Mouse (Mus musculus): ENCODE data around the gene Wdr70. TPM values are rescaled to one million over a fixed set of nuclear protein-coding genes. Genes with fewer than 3 reads are reported as not detected.

Gene Wdr70
- polyA plus RNA-seq, 1 experiment, result 4.9 TPM

GRCm38 (mm10) chr15:7925382-7925781, 173.6 kb downstream of the Wdr70 start:
- Histone ChIP-seq H3K4me1 (ENCODE audit: control insufficient read depth) (no peaks in the 10 kb centered on the region), H3K27me3 (ENCODE audit: control insufficient read depth) (no peaks in the 10 kb centered on the region), H3K36me3 (ENCODE audit: control insufficient read depth) (no peaks in the 10 kb centered on the region; the same call in none of the 2 replicates), H3K4me3 (replicated peaks) (no peak overlapping the region), H3K9me3 (ENCODE audit: control insufficient read depth, low read length) (no peaks in the 10 kb centered on the region)
- TF ChIP-seq GATA1 (IDR thresholded peaks at IDR 0.05; ENCODE audit: low read length) (no peak), TAL1 (IDR thresholded peaks at IDR 0.05; ENCODE audit: low read length) (no peak)

- Histone ChIP-seq H3K4me1 (ENCODE audit: control insufficient read depth) (no peaks in the 10 kb centered on the region), H3K4me3 (replicated peaks) (no peak overlapping the region), H3K36me3 (ENCODE audit: control insufficient read depth) (peaks cover 3% of the 10 kb centered on the region), H3K27me3 (ENCODE audit: control insufficient read depth) (no peaks in the 10 kb centered on the region), H3K9me3 (ENCODE audit: control insufficient read depth, low read length) (peaks cover under 1% of the 10 kb centered on the region)
- no peak for TF ChIP-seq TAL1 (IDR thresholded peaks at IDR 0.05; ENCODE audit: low read length)
- no peak for TF ChIP-seq GATA1 (IDR thresholded peaks at IDR 0.05; ENCODE audit: low read length)
These were observed 175.7 kb downstream of the Wdr70 start for GRCm38 (mm10) chr15:7923281-7923680.

- H3K4me1 ChIP-seq (ENCODE audit: control insufficient read depth), result no peaks in the 10 kb centered on the region
- no peaks in the 10 kb centered on the region for H3K27me3 ChIP-seq (ENCODE audit: control insufficient read depth)
- no peak for TF ChIP-seq GATA1 (IDR thresholded peaks at IDR 0.05; ENCODE audit: low read length)
- TF ChIP-seq TAL1 (IDR thresholded peaks at IDR 0.05; ENCODE audit: low read length), result no peak
- no peak overlapping the region for H3K4me3 ChIP-seq (replicated peaks)
- peaks cover 2% of the 10 kb centered on the region for H3K9me3 ChIP-seq (ENCODE audit: control insufficient read depth, low read length)
- H3K36me3 ChIP-seq (ENCODE audit: control insufficient read depth), result peaks cover 5% of the 10 kb centered on the region
These were observed 176.5 kb downstream of the Wdr70 start for GRCm38 (mm10) chr15:7922291-7923037.

- H3K4me1 ChIP-seq (ENCODE audit: control insufficient read depth), result no peaks in the 10 kb centered on the region
- TF ChIP-seq GATA1 (IDR thresholded peaks at IDR 0.05; ENCODE audit: low read length), result no peak
- TF ChIP-seq TAL1 (IDR thresholded peaks at IDR 0.05; ENCODE audit: low read length), result no peak
- no peaks in the 10 kb centered on the region for H3K27me3 ChIP-seq (ENCODE audit: control insufficient read depth)
- peaks cover 2% of the 10 kb centered on the region for H3K9me3 ChIP-seq (ENCODE audit: control insufficient read depth, low read length)
- H3K4me3 ChIP-seq (replicated peaks), result no peak overlapping the region
- H3K36me3 ChIP-seq (ENCODE audit: control insufficient read depth), result peaks cover 5% of the 10 kb centered on the region
These were observed 177.9 kb downstream of the Wdr70 start for GRCm38 (mm10) chr15:7921124-7921523.

GRCm38 (mm10) chr15:7906491-7907035, 192.4 kb downstream of the Wdr70 start:
- H3K4me3 ChIP-seq (replicated peaks), result no peak overlapping the region
- no peaks in the 10 kb centered on the region for H3K4me1 ChIP-seq (ENCODE audit: control insufficient read depth)
- no peaks in the 10 kb centered on the region for H3K27me3 ChIP-seq (ENCODE audit: control insufficient read depth)
- TF ChIP-seq GATA1 (IDR thresholded peaks at IDR 0.05; ENCODE audit: low read length), result no peak
- no peak for TF ChIP-seq TAL1 (IDR thresholded peaks at IDR 0.05; ENCODE audit: low read length)
- H3K36me3 ChIP-seq (ENCODE audit: control insufficient read depth), result no peaks in the 10 kb centered on the region
- H3K9me3 ChIP-seq (ENCODE audit: control insufficient read depth, low read length), result peaks cover 4% of the 10 kb centered on the region; the same call in 1 of the 2 replicates

- no peak for TF ChIP-seq GATA1 (IDR thresholded peaks at IDR 0.05; ENCODE audit: low read length)
- TF ChIP-seq TAL1 (IDR thresholded peaks at IDR 0.05; ENCODE audit: low read length), result no peak
- Histone ChIP-seq H3K4me3 (replicated peaks) (no peak overlapping the region), H3K9me3 (ENCODE audit: control insufficient read depth, low read length) (peaks cover 2% of the 10 kb centered on the region; the same call in 1 of the 2 replicates), H3K4me1 (ENCODE audit: control insufficient read depth) (no peaks in the 10 kb centered on the region), H3K36me3 (ENCODE audit: control insufficient read depth) (peaks cover 4% of the 10 kb centered on the region; the same call in 1 of the 2 replicates), H3K27me3 (ENCODE audit: control insufficient read depth) (no peaks in the 10 kb centered on the region)
These were observed 199.7 kb downstream of the Wdr70 start for GRCm38 (mm10) chr15:7899286-7899685.

GRCm38 (mm10) chr15:7891547-7892282, 207.3 kb downstream of the Wdr70 start:
- Histone ChIP-seq H3K4me3 (replicated peaks) (no peak overlapping the region), H3K27me3 (ENCODE audit: control insufficient read depth) (no peaks in the 10 kb centered on the region), H3K36me3 (ENCODE audit: control insufficient read depth) (no peaks in the 10 kb centered on the region; the same call in 1 of the 2 replicates), H3K4me1 (ENCODE audit: control insufficient read depth) (no peaks in the 10 kb centered on the region), H3K9me3 (ENCODE audit: control insufficient read depth, low read length) (no peaks in the 10 kb centered on the region)
- TF ChIP-seq GATA1 (IDR thresholded peaks at IDR 0.05; ENCODE audit: low read length), result no peak
- TF ChIP-seq TAL1 (IDR thresholded peaks at IDR 0.05; ENCODE audit: low read length), result no peak

- Histone ChIP-seq H3K4me1 (ENCODE audit: control insufficient read depth) (no peaks in the 10 kb centered on the region), H3K36me3 (ENCODE audit: control insufficient read depth) (peaks cover 2% of the 10 kb centered on the region), H3K4me3 (replicated peaks) (no peak overlapping the region), H3K9me3 (ENCODE audit: control insufficient read depth, low read length) (no peaks in the 10 kb centered on the region), H3K27me3 (ENCODE audit: control insufficient read depth) (no peaks in the 10 kb centered on the region)
- no peak for TF ChIP-seq GATA1 (IDR thresholded peaks at IDR 0.05; ENCODE audit: low read length)
- TF ChIP-seq TAL1 (IDR thresholded peaks at IDR 0.05; ENCODE audit: low read length), result no peak
These were observed 208.7 kb downstream of the Wdr70 start for GRCm38 (mm10) chr15:7890286-7890685.

GRCm38 (mm10) chr15:7889362-7889674, 209.7 kb downstream of the Wdr70 start:
- peaks cover 4% of the 10 kb centered on the region for H3K36me3 ChIP-seq (ENCODE audit: control insufficient read depth)
- no peaks in the 10 kb centered on the region for H3K27me3 ChIP-seq (ENCODE audit: control insufficient read depth)
- no peaks in the 10 kb centered on the region for H3K9me3 ChIP-seq (ENCODE audit: control insufficient read depth, low read length)
- H3K4me1 ChIP-seq (ENCODE audit: control insufficient read depth), result no peaks in the 10 kb centered on the region
- no peak overlapping the region for H3K4me3 ChIP-seq (replicated peaks)
- TF ChIP-seq TAL1 (IDR thresholded peaks at IDR 0.05; ENCODE audit: low read length) (no peak), GATA1 (IDR thresholded peaks at IDR 0.05; ENCODE audit: low read length) (no peak)

All from erythroblast, embryonic 14.5 days (primary cell).